Mouse (Mus musculus): ENCODE results near the gene Ptprn2.

DNA sequence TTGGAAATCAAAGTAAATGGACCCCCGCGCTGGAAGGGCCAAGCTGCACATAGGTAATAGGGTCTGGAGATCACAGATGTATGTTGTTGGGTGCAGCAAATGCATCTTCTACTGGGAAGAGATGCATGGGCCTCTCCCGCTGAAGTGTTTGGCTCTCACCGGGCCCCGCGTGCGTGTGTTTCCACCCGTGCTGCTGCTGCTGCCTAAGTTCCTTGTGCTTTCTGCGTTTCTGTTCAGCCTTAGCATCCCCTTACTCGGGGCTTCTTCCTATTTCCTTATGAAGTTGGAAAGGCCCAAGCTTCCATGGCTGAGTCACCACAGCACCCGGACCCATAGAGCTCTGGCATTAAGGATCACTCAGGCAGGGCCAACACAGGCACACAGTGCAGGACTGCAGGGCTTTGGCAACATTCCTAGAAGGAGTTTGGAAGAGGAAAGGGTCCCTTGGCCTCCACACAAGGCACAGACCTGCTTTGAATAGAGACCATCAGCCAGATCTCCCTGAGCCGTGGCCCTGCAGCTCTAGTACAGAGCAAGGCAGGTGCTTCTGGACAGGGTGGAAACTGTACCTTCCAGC is 772.5 kb downstream of the Ptprn2 start:
- no peak for TF ChIP-seq CTCF (IDR thresholded peaks at IDR 0.05; ENCODE audit: insufficient read depth, low read length)
- TF ChIP-seq POLR2A (IDR thresholded peaks at IDR 0.05; ENCODE audit: borderline replicate concordance, extremely low read depth, low read depth, low read length) = no peak

Data from lung, adult 2 months (tissue).